Comparison of ENCODE assay signal across 10 mouse cellular contexts in genomic region chr2:105298888-105299287, GRCm38 (mm10).
A peak's percentile ranks its signal among the peaks of the same experiment; 100 is the strongest.
DNase-seq lines count a peak whose midpoint lies in the region; ATAC-seq and TF ChIP-seq lines count a peak whose summit lies in the region.
"Had no signal": no experiment of that assay in that cellular context is flagged by ENCODE, and none has a peak within 500 bp of the region (broad histone marks: within the 10 kb centered on the region; RNA-seq: fewer than 3 reads in every experiment).

No protein-coding gene starts in this region.

- no peaks in the 10 kb centered on the region for H3K27me3 ChIP-seq in kidney, postnatal 0 days (ENCODE audit: insufficient read depth, low read length)
- no peaks in the 10 kb centered on the region for H3K27me3 ChIP-seq in hindbrain, embryonic 10.5 days (ENCODE audit: insufficient read depth, poor library complexity, severe bottlenecking)
- H3K27me3 ChIP-seq in hindbrain, postnatal 0 days (ENCODE audit: insufficient read depth, low read length) = no peaks in the 10 kb centered on the region
- H3K27me3 ChIP-seq: forebrain, embryonic 12.5 days had no signal

- DNase-seq in kidney, postnatal 0 days (ENCODE audit: low spot score) = no peak
- DNase-seq in kidney, postnatal 25 days = no peak
- peak; percentile 18 for DNase-seq in 416B (ENCODE audit: low read depth)
- DNase-seq in ES-E14 (ENCODE audit: low read depth, low spot score) = peak; percentile 29
- no peak for DNase-seq in hindbrain, embryonic 10.5 days (ENCODE audit: low spot score)
- no peak for DNase-seq in hindbrain, postnatal 0 days (ENCODE audit: low spot score)
- DNase-seq in embryo, embryonic 11 days = no peak
- DNase-seq: lung, postnatal 10 days had no signal

- no peaks in the 10 kb centered on the region for H3K36me3 ChIP-seq in kidney, postnatal 0 days (ENCODE audit: insufficient read depth, low read length)
- no peaks in the 10 kb centered on the region for H3K36me3 ChIP-seq in ES-E14 (ENCODE audit: control insufficient read depth, insufficient read depth, low read length, poor library complexity, severe bottlenecking)
- no peaks in the 10 kb centered on the region for H3K36me3 ChIP-seq in hindbrain, embryonic 10.5 days
- no peaks in the 10 kb centered on the region for H3K36me3 ChIP-seq in hindbrain, postnatal 0 days (ENCODE audit: insufficient read depth, low read length)
- H3K36me3 ChIP-seq: forebrain, embryonic 12.5 days had no signal

- in situ Hi-C loops in ES-E14 (cut with MboI; ENCODE audit: low sequenced_read_pairs in 2 of 2, unreplicated experiment in 2 of 2) = no loop called here

- no peak overlapping the region for H3K9ac ChIP-seq in kidney, postnatal 0 days (ENCODE audit: low read depth, low read length)
- H3K9ac ChIP-seq in ES-E14 (ENCODE audit: insufficient read depth, low read depth, low read length, poor library complexity, severe bottlenecking) = no peak overlapping the region
- H3K9ac ChIP-seq in hindbrain, postnatal 0 days (replicated peaks; ENCODE audit: low read length) = no peak overlapping the region
- H3K9ac ChIP-seq: forebrain, embryonic 12.5 days had no signal

- no peak overlapping the region for H3K27ac ChIP-seq in kidney, postnatal 0 days
- H3K27ac ChIP-seq in ES-E14 (ENCODE audit: insufficient read depth, low read depth, low read length, poor library complexity, severe bottlenecking) = no peak overlapping the region
- H3K27ac ChIP-seq in hindbrain, embryonic 10.5 days = no peak overlapping the region
- H3K27ac ChIP-seq in hindbrain, postnatal 0 days = no peak overlapping the region
- H3K27ac ChIP-seq: forebrain, embryonic 12.5 days had no signal

- H3K9me3 ChIP-seq in kidney, postnatal 0 days (replicated peaks; ENCODE audit: low read length) = no peaks in the 10 kb centered on the region
- H3K9me3 ChIP-seq in ES-E14 (ENCODE audit: control insufficient read depth, insufficient read depth, low read depth, low read length) = no peaks in the 10 kb centered on the region
- H3K9me3 ChIP-seq in hindbrain, embryonic 10.5 days = no peaks in the 10 kb centered on the region
- no peaks in the 10 kb centered on the region for H3K9me3 ChIP-seq in hindbrain, postnatal 0 days (ENCODE audit: low read length)
- H3K9me3 ChIP-seq: forebrain, embryonic 12.5 days had no signal

- H3K4me1 ChIP-seq in kidney, postnatal 0 days (replicated peaks; ENCODE audit: insufficient read depth, low read length) = no peaks in the 10 kb centered on the region
- no peaks in the 10 kb centered on the region for H3K4me1 ChIP-seq in ES-E14 (ENCODE audit: control insufficient read depth in 2 of 2, insufficient read depth in 2 of 2, low read length in 2 of 2, poor library complexity in 1 of 2)
- H3K4me1 ChIP-seq in hindbrain, embryonic 10.5 days (replicated peaks) = no peaks in the 10 kb centered on the region
- 0 out of 2 replicates have a peak, but pooled peaks cover 3% of the 10 kb centered on the region for H3K4me1 ChIP-seq in hindbrain, postnatal 0 days (ENCODE audit: insufficient read depth, low read length)

- ATAC-seq in kidney, postnatal 0 days (replicated peaks; ENCODE audit: low FRiP score, low read depth) = no peak
- ATAC-seq in granulocyte monocyte progenitor cell, adult 5-6 weeks (replicated peaks; ENCODE audit: poor library complexity, severe bottlenecking) = peak; percentile 55; the same call in 1 of the 2 replicates
- ATAC-seq in hindbrain, postnatal 0 days = no peak

- 97% methylated on average over 1 of the region's 1 CpGs for WGBS in kidney, postnatal 0 days
- WGBS in hindbrain, embryonic 10.5 days = 96% methylated on average over 1 of the region's 1 CpGs
- WGBS in hindbrain, postnatal 0 days = 86% methylated on average over 1 of the region's 1 CpGs

- no peak overlapping the region for H3K4me3 ChIP-seq in kidney, postnatal 0 days (replicated peaks; ENCODE audit: low read depth, low read length)
- H3K4me3 ChIP-seq in ES-E14 (ENCODE audit: insufficient read depth in 1 of 2, low read depth in 1 of 2, low read length in 2 of 2, poor library complexity in 1 of 2, severe bottlenecking in 1 of 2) = no peak overlapping the region
- H3K4me3 ChIP-seq in hindbrain, embryonic 10.5 days = no peak overlapping the region
- H3K4me3 ChIP-seq in hindbrain, postnatal 0 days (ENCODE audit: low read length) = no peak overlapping the region
- H3K4me3 ChIP-seq: forebrain, embryonic 12.5 days had no signal

- TF ChIP-seq CTCF in kidney, postnatal 0 days (IDR thresholded peaks at IDR 0.05; ENCODE audit: low read depth) = peak; percentile 31; the same call in 1 of the 2 replicates
- no peak for TF ChIP-seq CTCF in hindbrain, postnatal 0 days (IDR thresholded peaks at IDR 0.05; ENCODE audit: low read depth)

- H3K4me2 ChIP-seq in kidney, postnatal 0 days (ENCODE audit: low read length) = no peak overlapping the region
- no peak overlapping the region for H3K4me2 ChIP-seq in hindbrain, postnatal 0 days (ENCODE audit: low read depth, low read length)
- H3K4me2 ChIP-seq: forebrain, embryonic 12.5 days had no signal

TF ChIP-seq in ES-E14, 5 proteins besides CTCF, POLR2A, EP300 and RAD21:
- no peak for TF ChIP-seq HCFC1 (IDR thresholded peaks at IDR 0.05; ENCODE audit: borderline replicate concordance, insufficient read depth, low read length)
- no peak for TF ChIP-seq ZC3H11A (IDR thresholded peaks at IDR 0.05; ENCODE audit: borderline replicate concordance, low read depth, low read length)
- TF ChIP-seq MAFK (IDR thresholded peaks at IDR 0.05; ENCODE audit: insufficient read depth, low read depth, low read length) = no peak
- no peak for TF ChIP-seq ZNF384 (IDR thresholded peaks at IDR 0.05; ENCODE audit: low read depth, low read length)
- TF ChIP-seq CHD2 (IDR thresholded peaks at IDR 0.05; ENCODE audit: low read depth, low read length) = no peak

Comparison
In these comparisons a context has a peak if more than half of its experiments do, and no peak if none do; other contexts are left out.
1. DNase-seq: peak in 416B (single experiment) and ES-E14 (single experiment); none in kidney, postnatal 0 days (single experiment), kidney, postnatal 25 days (0 of 2), hindbrain, embryonic 10.5 days (single experiment), hindbrain, postnatal 0 days (single experiment) and embryo, embryonic 11 days (single experiment).